Mouse (Mus musculus): ENCODE measurements around the gene Rfwd3.

- TF ChIP-seq CTCF (IDR thresholded peaks at IDR 0.05; ENCODE audit: control insufficient read depth, insufficient read depth, insufficient replicate concordance, low read depth, low read length) (no peak), POLR2A (IDR thresholded peaks at IDR 0.05; ENCODE audit: control insufficient read depth, low read depth, low read length) (no peak)
These were observed 14.7 kb upstream of the Rfwd3 start for GRCm38 (mm10) chr8:111314729-111315128.
